Mouse (Mus musculus) myocyte (in vitro differentiated cells): ENCODE measurements around the gene Faiml. TPM values are rescaled to one million over a fixed set of nuclear protein-coding genes. Genes with fewer than 3 reads are reported as not detected.

Source experiments
- H3K27me3 ChIP-seq: one replicate; pipeline ENCODE4 v1.6.1; 2011; ENCODE audit not compliant: control insufficient read depth, insufficient read depth, insufficient read length
- H3K36me3 ChIP-seq: one replicate; pipeline ENCODE4 v1.6.1; 2011; ENCODE audit not compliant: control insufficient read depth, insufficient read depth
- H3K4me2 ChIP-seq: one replicate; pipeline ENCODE4 v1.6.1; 2011; ENCODE audit warnings: low read depth, control low read depth
- H3K4me3 ChIP-seq: one replicate; pipeline ENCODE4 v1.5.1; 2011; ENCODE audit warnings: mild to moderate bottlenecking, control low read depth, moderate library complexity
- H3K79me2 ChIP-seq: one replicate; pipeline ENCODE4 v1.6.1; 2011; ENCODE audit not compliant: control insufficient read depth, insufficient read depth
- H3ac ChIP-seq: one replicate; pipeline ENCODE4 v1.6.1; 2011; ENCODE audit not compliant: control insufficient read depth, insufficient read length
- CEBPB ChIP-seq: IDR thresholded peaks from 2 replicates; pipeline ENCODE4 v1.6.1; 2011; ENCODE audit warnings: mild to moderate bottlenecking, moderate library complexity; ENCODE audit not compliant: poor library complexity, insufficient read depth, severe bottlenecking
- E2F4 ChIP-seq: IDR thresholded peaks from one replicate; pipeline ENCODE4 v1.6.1; 2011; ENCODE audit warnings: mild to moderate bottlenecking, control low read depth, moderate library complexity; ENCODE audit not compliant: insufficient read depth
- MAX ChIP-seq: IDR thresholded peaks from one replicate; pipeline ENCODE4 v1.6.1; 2011; ENCODE audit warnings: low read depth, mild to moderate bottlenecking, control low read depth
- MYOD1 ChIP-seq, 3 experiments: IDR thresholded peaks; one replicate each; pipeline ENCODE4 v1.6.1; 2011; ENCODE audit warnings: control low read depth in 2 of 3, low read depth in 2 of 3, mild to moderate bottlenecking in 2 of 3, moderate library complexity in 1 of 3; ENCODE audit not compliant: insufficient read length in 2 of 3, control insufficient read depth in 1 of 3
- MYOG ChIP-seq, 3 experiments: IDR thresholded peaks; one replicate each; pipeline ENCODE4 v1.6.1; 2011; ENCODE audit warnings: control low read depth in 2 of 3, low read depth in 2 of 3, mild to moderate bottlenecking in 2 of 3; ENCODE audit not compliant: insufficient read length in 2 of 3, control insufficient read depth in 1 of 3, insufficient read depth in 1 of 3
- POLR2A ChIP-seq: IDR thresholded peaks from one replicate; pipeline ENCODE4 v1.6.1; 2011; ENCODE audit warnings: low read depth, mild to moderate bottlenecking, control low read depth, moderate library complexity; ENCODE audit not compliant: insufficient read length
- POLR2AphosphoS2 ChIP-seq: IDR thresholded peaks from one replicate; pipeline ENCODE4 v1.6.1; 2011; ENCODE audit warnings: low read depth, control low read depth; ENCODE audit not compliant: insufficient read length
- REST ChIP-seq: IDR thresholded peaks from one replicate; pipeline ENCODE4 v1.6.1; 2011; ENCODE audit warnings: mild to moderate bottlenecking, control low read depth, moderate library complexity; ENCODE audit not compliant: insufficient read depth, insufficient read length
- SRF ChIP-seq: IDR thresholded peaks from one replicate; pipeline ENCODE4 v1.6.1; 2011; ENCODE audit warnings: low read depth; ENCODE audit not compliant: control insufficient read depth, insufficient read length
- TCF12 ChIP-seq: IDR thresholded peaks from one replicate; pipeline ENCODE4 v1.6.1; 2011; ENCODE audit warnings: mild to moderate bottlenecking, control low read depth; ENCODE audit not compliant: poor library complexity, insufficient read depth, severe bottlenecking
- TCF3 ChIP-seq: IDR thresholded peaks from one replicate; pipeline ENCODE4 v1.6.1; 2011; ENCODE audit warnings: low read depth, control low read depth; ENCODE audit not compliant: insufficient read length
- USF1 ChIP-seq: IDR thresholded peaks from one replicate; pipeline ENCODE4 v1.6.1; 2011; ENCODE audit warnings: low read depth, mild to moderate bottlenecking, control low read depth, moderate library complexity
- polyA plus RNA-seq: library from polyadenylated mRNA; unstranded; fragments of >200 nt; fragmentation: generic; extraction: Trizol; gene quantifications from one replicate; pipeline ENCODE4 v1.2.1, GENCODE M21; 2012; ENCODE audit warnings: missing spikeins

Faiml gene
- polyA plus RNA-seq, 1 experiment, result not detected

GRCm38 (mm10) chr9:99183043-99183670, 53.9 kb downstream of the Faiml start:
- Histone ChIP-seq H3ac (no peak overlapping the region), H3K27me3 (no peaks in the 10 kb centered on the region), H3K4me2 (no peak overlapping the region), H3K36me3 (no peaks in the 10 kb centered on the region), H3K4me3 (no peak overlapping the region), H3K79me2 (no peaks in the 10 kb centered on the region)
- TF ChIP-seq E2F4, result no peak
- no peak for TF ChIP-seq MYOG (IDR thresholded peaks at IDR 0.05; ENCODE audit: control insufficient read depth in 1 of 3, insufficient read depth in 1 of 3, insufficient read length in 2 of 3, low read depth in 2 of 3)
- TF ChIP-seq MAX, result no peak
- no peak for TF ChIP-seq USF1
- no peak for TF ChIP-seq MYOD1 (IDR thresholded peaks at IDR 0.05; ENCODE audit: control insufficient read depth in 1 of 3, insufficient read length in 2 of 3, low read depth in 2 of 3)
- TF ChIP-seq TCF12, result no peak
- no peak for TF ChIP-seq POLR2AphosphoS2
- TF ChIP-seq POLR2A, result no peak
- TF ChIP-seq SRF, result no peak

- H3K79me2 ChIP-seq, result no peaks in the 10 kb centered on the region
- H3ac ChIP-seq, result no peak overlapping the region
- no peak for TF ChIP-seq TCF12
- no peak for TF ChIP-seq TCF3
- no peak for TF ChIP-seq MYOG (IDR thresholded peaks at IDR 0.05; ENCODE audit: control insufficient read depth in 1 of 3, insufficient read depth in 1 of 3, insufficient read length in 2 of 3, low read depth in 2 of 3)
- TF ChIP-seq POLR2AphosphoS2, result no peak
- TF ChIP-seq USF1, result no peak
- TF ChIP-seq MAX, result no peak
- no peak for TF ChIP-seq E2F4
- TF ChIP-seq POLR2A, result no peak
- no peak for TF ChIP-seq CEBPB
- no peak for TF ChIP-seq MYOD1 (IDR thresholded peaks at IDR 0.05; ENCODE audit: control insufficient read depth in 1 of 3, insufficient read length in 2 of 3, low read depth in 2 of 3)
- H3K27me3 ChIP-seq, result no peaks in the 10 kb centered on the region
- no peak overlapping the region for H3K4me2 ChIP-seq
- H3K36me3 ChIP-seq, result no peaks in the 10 kb centered on the region
- H3K4me3 ChIP-seq, result no peak overlapping the region
Observed at GRCm38 (mm10) chr9:99182121-99182520, 54.9 kb downstream of the Faiml start.

GRCm38 (mm10) chr9:99180272-99180671, 56.8 kb downstream of the Faiml start:
- Histone ChIP-seq H3K79me2 (no peaks in the 10 kb centered on the region), H3ac (no peak overlapping the region), H3K4me2 (no peak overlapping the region), H3K36me3 (no peaks in the 10 kb centered on the region), H3K4me3 (no peak overlapping the region), H3K27me3 (no peaks in the 10 kb centered on the region)
- TF ChIP-seq POLR2A (no peak), USF1 (no peak), TCF12 (no peak), CEBPB (no peak), POLR2AphosphoS2 (no peak), E2F4 (no peak), MAX (no peak), REST (no peak), MYOG (IDR thresholded peaks at IDR 0.05; ENCODE audit: control insufficient read depth in 1 of 3, insufficient read depth in 1 of 3, insufficient read length in 2 of 3, low read depth in 2 of 3) (no peak), MYOD1 (IDR thresholded peaks at IDR 0.05; ENCODE audit: control insufficient read depth in 1 of 3, insufficient read length in 2 of 3, low read depth in 2 of 3) (no peak), SRF (no peak), TCF3 (no peak)

Other genes starting within 250 kb of the Faiml start
- gene Gm1123, start 201.5 kb downstream of the Faiml start, polyA plus RNA-seq, result not detected
- 3.0 TPM for gene Pik3cb, start 96.6 kb downstream of the Faiml start, polyA plus RNA-seq
- gene Cep70, start 6.1 kb upstream of the Faiml start, polyA plus RNA-seq, result 1.6 TPM
- 0.01 TPM for gene Esyt3, start 121.3 kb upstream of the Faiml start, polyA plus RNA-seq
- 18.8 TPM for gene Mras, start 200.1 kb upstream of the Faiml start, polyA plus RNA-seq
- not detected for gene Nme9, start 214.2 kb upstream of the Faiml start, polyA plus RNA-seq